In the genomic region with DNA sequence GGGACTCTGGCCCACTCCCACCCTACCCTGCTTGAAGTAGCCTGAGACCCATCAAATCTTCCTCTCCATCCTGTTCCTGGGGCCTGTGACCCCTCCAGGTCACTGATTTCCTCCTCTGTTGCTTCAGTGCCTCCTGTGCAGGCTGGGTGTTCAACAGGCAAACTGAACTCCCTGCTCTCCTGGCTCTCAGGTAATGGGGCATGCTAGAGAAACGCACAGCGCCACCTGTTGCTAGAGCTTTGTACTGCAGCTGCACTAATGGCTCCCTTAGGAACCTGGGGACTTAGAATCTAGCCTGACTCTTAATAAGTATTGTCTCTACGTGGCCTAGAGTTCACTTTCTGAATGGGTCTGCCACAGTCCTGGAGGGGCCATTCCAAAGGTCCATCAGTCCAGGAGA, we compare ENCODE assay signal across 8 mouse cellular contexts. TPM values are rescaled to one million over a fixed set of nuclear protein-coding genes. Genes with fewer than 3 reads are reported as not detected.
DNase-seq lines count a peak whose midpoint lies in the region; ATAC-seq and TF ChIP-seq lines count a peak whose summit lies in the region.
"Had no signal": no experiment of that assay in that cellular context is flagged by ENCODE, and none has a peak within 500 bp of the region (broad histone marks: within the 10 kb centered on the region; RNA-seq: fewer than 3 reads in every experiment).

No protein-coding gene starts in this region.

- H3K27ac ChIP-seq in MEL (ENCODE audit: control insufficient read depth, low read depth, low read length): no peak overlapping the region
- no peak overlapping the region for H3K27ac ChIP-seq in bone marrow macrophage, adult 2 months (ENCODE audit: insufficient read depth, low read depth, low read length)
- no peak overlapping the region for H3K27ac ChIP-seq in hindbrain, embryonic 11.5 days (ENCODE audit: low read depth, low read length)
- H3K27ac ChIP-seq: liver, embryonic 15.5 days had no signal

- 7% methylated on average over 3 of the region's 3 CpGs for WGBS in hindbrain, embryonic 11.5 days

- no peak overlapping the region for H3K9ac ChIP-seq in MEL (ENCODE audit: control insufficient read depth, low read depth, low read length, poor library complexity, severe bottlenecking)
- no peak overlapping the region for H3K9ac ChIP-seq in hindbrain, embryonic 11.5 days (ENCODE audit: low read depth, low read length)
- H3K9ac ChIP-seq: liver, embryonic 15.5 days had no signal

- peak; percentile 77 for DNase-seq in MEL (ENCODE audit: low read depth, low spot score)
- peak; percentile 86 for DNase-seq in hindbrain, embryonic 11.5 days (ENCODE audit: low spot score)
- DNase-seq in layer of hippocampus, postnatal 14 days (ENCODE audit: low spot score in 2 of 2): peak; percentile 58 to 71
- DNase-seq in spleen, adult 12 weeks (ENCODE audit: low spot score): peak; percentile 60

- H3K4me1 ChIP-seq in MEL (ENCODE audit: control insufficient read depth in 1 of 2, insufficient read depth in 2 of 2, low read length in 2 of 2): no peaks in the 10 kb centered on the region
- H3K4me1 ChIP-seq in bone marrow macrophage, adult 2 months (ENCODE audit: control insufficient read depth, insufficient read depth, low read length): no peaks in the 10 kb centered on the region
- no peaks in the 10 kb centered on the region for H3K4me1 ChIP-seq in hindbrain, embryonic 11.5 days (replicated peaks; ENCODE audit: control insufficient read depth, insufficient read depth, low read length)
- H3K4me1 ChIP-seq: liver, embryonic 15.5 days had no signal

- TF ChIP-seq POLR2A in MEL (IDR thresholded peaks at IDR 0.05; ENCODE audit: control insufficient read depth in 1 of 2, insufficient read depth in 1 of 2, low read depth in 1 of 2, low read length in 2 of 2, poor library complexity in 1 of 2): no peak
- TF ChIP-seq POLR2A in bone marrow macrophage, adult 2 months (IDR thresholded peaks at IDR 0.05; ENCODE audit: borderline replicate concordance, low read depth, low read length): no peak

- no peaks in the 10 kb centered on the region for H3K27me3 ChIP-seq in MEL (ENCODE audit: control insufficient read depth in 1 of 2, insufficient read depth in 2 of 2, low read length in 2 of 2)
- H3K27me3 ChIP-seq in hindbrain, embryonic 11.5 days (ENCODE audit: control insufficient read depth, insufficient read depth, low read length): no peaks in the 10 kb centered on the region
- H3K27me3 ChIP-seq: liver, embryonic 15.5 days had no signal

- no peak overlapping the region for H3K4me2 ChIP-seq in hindbrain, embryonic 11.5 days (replicated peaks; ENCODE audit: low read depth, low read length)
- H3K4me2 ChIP-seq: liver, embryonic 15.5 days had no signal

- H3K9me3 ChIP-seq in MEL (replicated peaks; ENCODE audit: insufficient read depth, low read length): no peaks in the 10 kb centered on the region
- H3K9me3 ChIP-seq in hindbrain, embryonic 11.5 days (ENCODE audit: control insufficient read depth, low read length): no peaks in the 10 kb centered on the region
- H3K9me3 ChIP-seq: liver, embryonic 15.5 days had no signal

- TF ChIP-seq EP300 in MEL (IDR thresholded peaks at IDR 0.05; ENCODE audit: low read depth in 1 of 2, low read length in 2 of 2): no peak

- TF ChIP-seq CTCF in MEL (IDR thresholded peaks at IDR 0.05 in 2 of 3, conservative IDR thresholded peaks at IDR 0.05 in 1 of 3; ENCODE audit: control insufficient read depth in 1 of 3, insufficient read depth in 1 of 3, low read depth in 2 of 3, low read length in 3 of 3, poor library complexity in 1 of 3, severe bottlenecking in 1 of 3): peak; percentile 91 to 99 (median 92)
- peak; percentile 81 for TF ChIP-seq CTCF in bone marrow macrophage, adult 2 months (IDR thresholded peaks at IDR 0.05; ENCODE audit: low read depth, low read length)

- H3K36me3 ChIP-seq in MEL (ENCODE audit: control insufficient read depth in 1 of 2, insufficient read depth in 2 of 2, low read length in 2 of 2): no peaks in the 10 kb centered on the region
- no peaks in the 10 kb centered on the region for H3K36me3 ChIP-seq in hindbrain, embryonic 11.5 days (ENCODE audit: control insufficient read depth, insufficient read depth, low read length)
- H3K36me3 ChIP-seq: liver, embryonic 15.5 days had no signal

- peak; percentile 79 for TF ChIP-seq RAD21 in MEL (IDR thresholded peaks at IDR 0.05; ENCODE audit: low read depth, low read length)

- H3K4me3 ChIP-seq in MEL (ENCODE audit: control insufficient read depth in 1 of 2, insufficient read depth in 1 of 2, low read depth in 2 of 2, low read length in 2 of 2): no peak overlapping the region
- H3K4me3 ChIP-seq in bone marrow macrophage, adult 2 months (ENCODE audit: insufficient read depth, low read length): no peak overlapping the region
- no peak overlapping the region for H3K4me3 ChIP-seq in hindbrain, embryonic 11.5 days (ENCODE audit: low read depth, low read length)
- H3K4me3 ChIP-seq: liver, embryonic 15.5 days had no signal

- peak; percentile 71 for ATAC-seq in erythroblast, adult 5-6 weeks (replicated peaks; ENCODE audit: low FRiP score, poor library complexity, severe bottlenecking)
- ATAC-seq in hindbrain, embryonic 11.5 days (ENCODE audit: low FRiP score): no peak
- peak; percentile 92 for ATAC-seq in megakaryocyte progenitor cell, adult 5-6 weeks (replicated peaks; ENCODE audit: poor library complexity)

- no peaks in the 10 kb centered on the region for H3K79me2 ChIP-seq in MEL (ENCODE audit: control insufficient read depth, insufficient read depth, low read length, poor library complexity)

RNA-seq across cellular contexts. Expression of gene Cnnm3, which starts 10.4 kb away (rescaled TPM):
- 3.8 and 4.2 TPM in 2 replicates for total RNA-seq in MEL (2012; rRNA removed)
- polyA plus RNA-seq in MEL (2012; ENCODE audit: insufficient read depth in 1 of 2, insufficient read length in 2 of 2, low read depth in 1 of 2, low replicate concordance in 2 of 2, missing spikeins in 1 of 2): 1 to 10 TPM in 1 of 2 experiments, not detected in 1; 9.9 TPM
- polyA plus RNA-seq in bone marrow macrophage, adult 2 months (2012; ENCODE audit: insufficient read depth, insufficient read length, missing spikeins): 19.9 and 22.9 TPM in 2 replicates
- 7.9 and 8.8 TPM in 2 replicates for total RNA-seq in erythroblast, adult 5-6 weeks (2015; ENCODE audit: low replicate concordance)
- 5.7 and 7.4 TPM in 2 replicates for total RNA-seq in erythroblast, adult 5-6 weeks (2017; ENCODE audit: low replicate concordance)
- 3.9 and 7.9 TPM in 2 replicates for polyA plus RNA-seq in hindbrain, embryonic 11.5 days (2014; fragmentation: Nextera tagmentation; extraction: Ambion mirVana)
- 10 to 100 TPM; 36.1 to 39.5 TPM for total RNA-seq in layer of hippocampus, postnatal 14 days (2021)
- 13.0 and 15.2 TPM in 2 replicates for total RNA-seq in megakaryocyte progenitor cell, adult 5-6 weeks (2015)
- total RNA-seq in megakaryocyte progenitor cell, adult 5-6 weeks (2017): 8.0 and 13.0 TPM in 2 replicates

RNA-seq across cellular contexts. Expression of gene Cnnm4, which starts 29.8 kb away (rescaled TPM):
- 7.8 and 8.1 TPM in 2 replicates for total RNA-seq in MEL (2012; rRNA removed)
- 1 to 10 TPM in 1 of 2 experiments, not detected in 1; 8.5 TPM for polyA plus RNA-seq in MEL (2012; ENCODE audit: insufficient read depth in 1 of 2, insufficient read length in 2 of 2, low read depth in 1 of 2, low replicate concordance in 2 of 2, missing spikeins in 1 of 2)
- polyA plus RNA-seq in bone marrow macrophage, adult 2 months (2012; ENCODE audit: insufficient read depth, insufficient read length, missing spikeins): 7.3 and 8.5 TPM in 2 replicates
- 1.5 and 2.3 TPM in 2 replicates for total RNA-seq in erythroblast, adult 5-6 weeks (2015; ENCODE audit: low replicate concordance)
- total RNA-seq in erythroblast, adult 5-6 weeks (2017; ENCODE audit: low replicate concordance): 1.5 and 3.2 TPM in 2 replicates
- polyA plus RNA-seq in hindbrain, embryonic 11.5 days (2014; fragmentation: Nextera tagmentation; extraction: Ambion mirVana): 9.5 and 10.4 TPM in 2 replicates
- total RNA-seq in layer of hippocampus, postnatal 14 days (2021): 10 to 100 TPM; 16.8 to 18.2 TPM
- 10.0 and 12.1 TPM in 2 replicates for total RNA-seq in megakaryocyte progenitor cell, adult 5-6 weeks (2015)
- total RNA-seq in megakaryocyte progenitor cell, adult 5-6 weeks (2017): 7.0 and 8.4 TPM in 2 replicates

RNA-seq across cellular contexts. Expression of gene Ankrd23, which starts 35.4 kb away (rescaled TPM):
- 2.0 and 2.9 TPM in 2 replicates for total RNA-seq in MEL (2012; rRNA removed)
- 1 to 10 TPM in 1 of 2 experiments, not detected in 1; 3.7 TPM for polyA plus RNA-seq in MEL (2012; ENCODE audit: insufficient read depth in 1 of 2, insufficient read length in 2 of 2, low read depth in 1 of 2, low replicate concordance in 2 of 2, missing spikeins in 1 of 2)
- polyA plus RNA-seq in bone marrow macrophage, adult 2 months (2012; ENCODE audit: insufficient read depth, insufficient read length, missing spikeins): 5.5 and 7.6 TPM in 2 replicates
- 3.3 TPM in 1 of 2 replicates, not detected in the other for total RNA-seq in erythroblast, adult 5-6 weeks (2015; ENCODE audit: low replicate concordance)
- total RNA-seq in erythroblast, adult 5-6 weeks (2017; ENCODE audit: low replicate concordance): 1.0 and 1.4 TPM in 2 replicates
- polyA plus RNA-seq in hindbrain, embryonic 11.5 days (2014; fragmentation: Nextera tagmentation; extraction: Ambion mirVana): 6.1 and 6.8 TPM in 2 replicates
- total RNA-seq in layer of hippocampus, postnatal 14 days (2021): 1 to 10 TPM; 6.1 to 7.5 TPM
- total RNA-seq in megakaryocyte progenitor cell, adult 5-6 weeks (2015): 1.3 and 2.5 TPM in 2 replicates
- 4.8 and 7.4 TPM in 2 replicates for total RNA-seq in megakaryocyte progenitor cell, adult 5-6 weeks (2017)

RNA-seq across cellular contexts. Expression of gene Gm42417, which starts 38.0 kb away (rescaled TPM):
- total RNA-seq in MEL (2012; rRNA removed): not detected in 2 replicates
- polyA plus RNA-seq in MEL (2012; ENCODE audit: insufficient read depth in 1 of 2, insufficient read length in 2 of 2, low read depth in 1 of 2, low replicate concordance in 2 of 2, missing spikeins in 1 of 2): under 1 TPM in 1 of 2 experiments, not detected in 1; 0.74 TPM
- polyA plus RNA-seq in bone marrow macrophage, adult 2 months (2012; ENCODE audit: insufficient read depth, insufficient read length, missing spikeins): 1.5 and 3.5 TPM in 2 replicates
- total RNA-seq in erythroblast, adult 5-6 weeks (2015; ENCODE audit: low replicate concordance): not detected in 2 replicates
- total RNA-seq in erythroblast, adult 5-6 weeks (2017; ENCODE audit: low replicate concordance): not detected in 2 replicates
- not detected in 2 replicates for polyA plus RNA-seq in hindbrain, embryonic 11.5 days (2014; fragmentation: Nextera tagmentation; extraction: Ambion mirVana)
- total RNA-seq in layer of hippocampus, postnatal 14 days (2021): not detected
- total RNA-seq in megakaryocyte progenitor cell, adult 5-6 weeks (2015): 0.62 and 0.83 TPM in 2 replicates
- 3.1 TPM in 1 of 2 replicates, not detected in the other for total RNA-seq in megakaryocyte progenitor cell, adult 5-6 weeks (2017)
- polyA plus RNA-seq: liver, embryonic 15.5 days had no signal

RNA-seq across cellular contexts. Expression of gene Ankrd39, which starts 46.0 kb away (rescaled TPM):
- total RNA-seq in MEL (2012; rRNA removed): 8.8 and 9.7 TPM in 2 replicates
- polyA plus RNA-seq in MEL (2012; ENCODE audit: insufficient read depth in 1 of 2, insufficient read length in 2 of 2, low read depth in 1 of 2, low replicate concordance in 2 of 2, missing spikeins in 1 of 2): 10 to 100 TPM in 1 of 2 experiments, not detected in 1; 14.4 TPM
- 6.2 and 6.8 TPM in 2 replicates for polyA plus RNA-seq in bone marrow macrophage, adult 2 months (2012; ENCODE audit: insufficient read depth, insufficient read length, missing spikeins)
- total RNA-seq in erythroblast, adult 5-6 weeks (2015; ENCODE audit: low replicate concordance): 0.42 TPM in 1 of 2 replicates, not detected in the other
- total RNA-seq in erythroblast, adult 5-6 weeks (2017; ENCODE audit: low replicate concordance): 0.56 and 1.2 TPM in 2 replicates
- polyA plus RNA-seq in hindbrain, embryonic 11.5 days (2014; fragmentation: Nextera tagmentation; extraction: Ambion mirVana): 12.8 and 13.1 TPM in 2 replicates
- 10 to 100 TPM; 12.2 to 14.2 TPM for total RNA-seq in layer of hippocampus, postnatal 14 days (2021)
- 4.6 and 4.9 TPM in 2 replicates for total RNA-seq in megakaryocyte progenitor cell, adult 5-6 weeks (2015)
- 5.4 and 7.3 TPM in 2 replicates for total RNA-seq in megakaryocyte progenitor cell, adult 5-6 weeks (2017)
